Mouse (Mus musculus): ENCODE results near the gene Mapk14.

Mapk14 gene

DNA sequence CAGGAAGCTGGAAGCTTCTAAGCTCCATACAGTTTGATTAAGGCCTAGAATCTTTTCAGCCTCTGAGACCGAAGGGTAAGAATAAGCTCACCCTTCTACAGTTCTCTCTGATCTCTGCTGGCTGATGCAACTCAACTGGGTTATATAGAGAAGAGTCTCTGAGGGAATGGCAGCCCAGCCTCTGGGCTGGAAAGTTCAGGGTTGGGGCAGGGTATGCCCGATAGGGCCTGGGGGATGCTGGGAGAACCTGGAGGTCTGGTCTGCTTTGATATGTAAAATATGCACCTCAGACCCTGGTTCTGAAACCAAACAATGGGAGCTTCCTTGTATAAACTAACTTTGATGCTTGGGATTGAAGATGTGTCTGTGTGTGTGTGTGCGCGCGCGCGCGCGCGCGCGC is 96.4 kb downstream of the Mapk14 start:
- DNase-seq: no peak

DNA sequence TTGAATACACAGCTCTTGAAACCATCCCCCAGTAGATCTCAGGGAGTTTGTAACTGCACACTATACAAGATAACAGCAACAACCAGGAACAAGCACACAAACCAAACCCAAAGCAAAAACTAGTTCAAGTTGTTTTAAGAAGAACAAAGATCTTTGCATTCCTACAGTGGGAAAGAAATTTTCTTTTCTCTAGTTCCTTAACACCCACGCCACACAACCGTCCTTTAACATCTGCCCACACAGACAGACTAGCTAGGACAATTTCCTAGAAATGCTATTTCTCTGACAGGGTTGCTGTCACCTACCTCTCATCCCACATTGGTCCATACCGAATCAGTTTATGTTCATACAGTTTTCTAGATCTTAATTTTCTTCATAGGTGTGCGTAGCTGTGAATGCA is 105.9 kb downstream of the Mapk14 start:
- DNase-seq: no peak
